Mouse (Mus musculus): ENCODE measurements around the gene Lmntd1.

Lmntd1 gene

DNA sequence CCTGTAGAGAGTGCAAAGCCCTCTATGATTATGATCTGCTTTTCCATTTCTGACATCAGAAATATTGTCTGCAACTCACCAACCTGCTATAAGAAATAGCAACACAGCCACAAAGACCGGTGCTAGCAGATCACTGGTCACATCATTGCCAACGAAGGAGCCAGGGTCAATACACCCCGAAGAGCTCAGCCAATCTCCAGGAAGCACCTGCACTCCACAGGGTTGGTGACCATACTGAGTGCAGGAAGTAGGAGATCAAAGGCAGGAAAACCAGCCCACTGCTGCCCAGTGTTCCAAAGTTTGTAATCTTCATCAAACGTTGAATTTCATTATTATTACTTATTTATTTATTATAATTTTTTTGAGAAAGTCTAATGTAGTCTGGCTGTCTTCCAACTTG, 9.5 kb downstream of the Lmntd1 start:
- DNase-seq (ENCODE audit: low read depth, low spot score): no peak

DNA sequence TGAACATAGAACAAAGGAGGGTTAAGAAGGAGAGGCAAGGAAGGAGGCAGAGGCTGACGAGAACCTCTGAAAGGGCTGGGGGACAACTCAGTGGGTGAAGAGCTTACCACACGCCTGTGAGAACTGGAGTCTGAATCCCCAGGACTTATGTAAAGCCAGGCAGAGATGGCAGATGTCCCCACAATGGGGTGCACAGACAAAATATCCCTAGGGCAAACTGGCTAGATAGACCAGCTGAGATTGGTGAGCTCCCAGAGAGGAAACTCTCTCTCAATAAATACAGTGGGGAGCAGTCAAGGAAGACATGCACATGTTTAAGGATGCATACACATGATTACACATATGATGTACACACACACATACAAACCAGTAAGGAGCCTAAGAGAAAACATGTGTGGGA, 10.0 kb downstream of the Lmntd1 start:
- no peak for DNase-seq (ENCODE audit: low read depth, low spot score)

GRCm38 (mm10) chr6:145598794-145599555, 15.1 kb downstream of the Lmntd1 start:
- no peak for DNase-seq (ENCODE audit: low read depth, low spot score)

DNA sequence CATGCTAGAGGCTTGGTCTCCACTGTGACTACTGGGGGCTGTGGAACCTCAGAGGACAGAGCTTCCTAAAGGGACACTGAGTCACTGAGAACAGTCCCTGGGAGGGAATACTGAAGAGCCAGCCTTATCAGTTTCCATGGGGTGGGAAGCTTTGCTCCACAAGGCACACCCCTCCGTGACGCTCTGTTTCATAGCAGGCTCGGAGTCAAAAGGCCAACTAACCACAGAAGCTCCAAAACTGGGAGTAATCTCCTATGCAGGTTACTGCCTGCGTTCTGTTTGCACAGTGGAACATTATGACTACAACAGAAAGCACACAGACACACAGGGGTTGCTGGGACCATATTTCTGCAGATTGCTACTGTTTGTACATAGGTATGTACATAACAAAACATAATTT, 18.2 kb downstream of the Lmntd1 start:
- no peak for DNase-seq (ENCODE audit: low read depth, low spot score)

DNA sequence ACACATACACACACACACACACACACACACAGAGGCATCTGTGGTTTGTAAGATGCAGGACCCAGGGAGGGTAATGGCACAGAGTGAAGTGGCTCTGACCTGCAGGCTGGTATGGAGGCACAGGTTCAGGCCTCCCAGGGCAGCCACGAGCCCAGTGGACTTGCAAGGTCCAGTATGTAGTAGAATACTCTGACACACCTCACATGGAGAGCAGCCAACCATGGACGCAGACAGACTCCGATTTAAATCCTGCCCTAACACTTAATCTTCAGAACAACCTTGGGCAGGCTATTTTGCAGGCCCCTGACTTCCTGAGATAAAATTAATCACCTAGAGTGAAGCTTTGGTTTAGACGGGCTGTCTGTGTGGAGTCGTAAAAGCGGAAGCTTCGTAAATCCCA, 20.1 kb downstream of the Lmntd1 start:
- no peak for DNase-seq (ENCODE audit: low read depth, low spot score)

GRCm38 (mm10) chr6:145592531-145592998, 21.6 kb downstream of the Lmntd1 start:
- no peak for DNase-seq (ENCODE audit: low read depth, low spot score)

- no peak for DNase-seq (ENCODE audit: low read depth, low spot score)
These were observed 22.1 kb downstream of the Lmntd1 start for GRCm38 (mm10) chr6:145592036-145592435.

DNA sequence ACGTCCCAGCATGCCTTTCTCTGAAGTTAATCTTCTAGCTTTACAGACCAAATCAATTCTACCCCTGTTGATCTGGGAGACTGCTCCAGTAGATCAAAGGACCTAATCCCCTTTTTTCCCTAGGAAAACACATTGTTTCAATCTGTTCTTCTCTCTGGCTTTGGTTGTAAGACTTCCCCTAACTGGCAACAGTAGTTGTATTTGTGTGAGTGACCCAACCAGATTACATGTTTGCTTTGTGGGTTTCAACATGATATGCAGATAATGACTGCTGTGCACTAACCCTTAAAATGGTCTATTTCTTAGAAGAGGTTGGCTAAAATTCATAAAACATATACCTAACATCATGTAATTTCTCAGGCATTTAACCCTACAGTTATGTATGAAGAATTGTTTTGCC, 22.5 kb downstream of the Lmntd1 start:
- DNase-seq (ENCODE audit: low read depth, low spot score): no peak

DNA sequence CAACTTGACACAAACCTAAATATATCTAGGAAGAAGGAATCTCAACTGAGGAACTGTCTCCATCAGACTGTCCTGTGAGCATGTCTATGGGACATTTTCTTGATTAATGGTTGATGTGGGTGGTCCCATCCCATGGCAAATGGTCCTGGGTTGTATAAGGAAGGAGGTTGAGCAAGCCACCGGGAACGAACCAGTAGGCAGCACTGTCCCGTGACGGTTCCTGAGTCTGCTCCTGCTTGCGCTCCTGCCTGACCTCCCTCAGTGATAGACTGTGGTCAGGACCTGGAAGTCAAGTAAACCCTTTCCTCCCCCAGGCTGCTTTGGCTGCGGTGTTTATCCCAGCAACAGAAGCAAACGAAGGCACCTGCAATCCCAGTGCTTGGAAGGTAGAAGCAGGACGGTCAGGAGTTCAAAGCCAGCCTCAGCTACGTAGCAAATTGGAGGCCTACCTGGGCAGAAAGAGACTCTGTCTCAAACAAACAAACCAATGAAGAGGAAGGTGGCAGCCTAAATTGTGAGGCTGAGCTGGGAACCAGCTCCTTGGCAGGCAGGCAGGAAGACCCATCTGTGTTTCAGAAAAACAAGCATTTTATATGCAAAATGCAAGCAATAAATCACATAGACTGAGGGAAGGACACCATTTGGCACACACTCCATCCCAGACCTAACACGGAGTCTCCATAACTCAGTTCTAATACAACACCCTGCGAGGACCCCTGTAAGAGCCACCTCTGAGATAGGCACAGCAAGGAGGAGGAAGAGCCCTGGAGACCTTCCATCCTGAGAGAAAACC, 23.4 kb downstream of the Lmntd1 start:
- DNase-seq (ENCODE audit: low read depth, low spot score): no peak

DNA sequence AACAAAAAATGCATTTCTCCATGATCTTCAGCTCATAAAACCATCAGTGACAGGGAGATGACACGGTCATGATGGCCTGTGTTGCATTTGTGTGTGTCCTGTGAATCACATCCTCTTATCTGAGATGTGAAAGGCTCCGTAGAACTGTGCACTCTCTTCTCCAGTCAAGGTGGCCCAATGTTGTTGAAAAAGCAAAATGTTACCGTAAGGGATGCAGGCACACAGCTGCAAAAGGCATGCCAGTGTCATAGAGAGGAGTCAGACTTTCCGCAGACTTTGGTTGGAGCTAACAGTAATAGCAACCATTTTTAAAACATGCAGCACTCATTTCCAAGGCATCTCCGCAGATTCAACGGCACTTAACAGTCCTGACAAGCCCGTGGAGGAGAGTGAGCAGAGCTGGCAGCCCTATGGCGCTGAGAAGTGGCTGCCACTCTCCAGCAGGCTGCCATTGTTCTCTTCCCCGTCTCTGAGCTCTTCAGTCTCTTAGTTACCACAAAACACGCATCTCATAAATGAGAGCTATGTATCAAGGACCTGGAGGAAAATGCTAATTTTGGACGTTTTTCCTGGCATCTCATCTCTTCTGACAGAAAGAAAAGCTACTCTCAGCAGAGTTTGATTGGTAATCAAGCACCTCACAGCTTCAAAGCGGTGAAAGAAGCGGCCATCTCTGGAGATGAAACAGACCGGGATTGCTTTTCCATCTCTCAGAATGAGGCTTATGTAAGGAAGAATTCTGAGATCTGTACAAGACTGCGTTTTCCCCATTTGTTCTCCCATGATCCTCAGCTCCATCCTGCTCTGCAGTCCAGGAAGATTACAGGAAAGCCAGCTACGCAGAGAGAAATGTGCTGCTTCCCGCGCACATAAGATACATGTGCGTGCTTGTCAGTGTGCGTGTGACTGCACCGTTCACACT, 28.8 kb downstream of the Lmntd1 start:
- no peak for DNase-seq (ENCODE audit: low read depth, low spot score)

GRCm38 (mm10) chr6:145581366-145582170, 32.6 kb downstream of the Lmntd1 start:
- no peak for DNase-seq (ENCODE audit: low read depth, low spot score)

DNA sequence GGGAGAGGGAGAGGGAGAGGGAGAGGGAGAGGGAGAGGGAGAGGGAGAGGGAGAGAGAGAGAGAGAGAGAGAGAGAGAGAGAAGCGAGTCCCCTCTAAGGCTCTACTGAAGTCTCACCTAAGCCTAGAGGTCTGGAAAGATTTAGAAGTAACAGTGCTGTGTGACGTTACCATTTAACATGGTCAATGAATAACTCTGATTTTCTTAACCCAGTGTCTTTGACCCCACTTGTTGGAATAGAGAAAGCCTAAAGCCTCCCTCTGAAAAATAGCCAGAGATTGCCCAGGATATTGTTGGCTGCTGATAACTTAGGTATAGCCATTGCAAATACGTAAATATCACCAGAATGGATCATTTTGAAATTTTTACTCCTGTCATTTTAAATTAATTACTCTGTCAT, 34.4 kb downstream of the Lmntd1 start:
- no peak for DNase-seq (ENCODE audit: low read depth, low spot score)

DNA sequence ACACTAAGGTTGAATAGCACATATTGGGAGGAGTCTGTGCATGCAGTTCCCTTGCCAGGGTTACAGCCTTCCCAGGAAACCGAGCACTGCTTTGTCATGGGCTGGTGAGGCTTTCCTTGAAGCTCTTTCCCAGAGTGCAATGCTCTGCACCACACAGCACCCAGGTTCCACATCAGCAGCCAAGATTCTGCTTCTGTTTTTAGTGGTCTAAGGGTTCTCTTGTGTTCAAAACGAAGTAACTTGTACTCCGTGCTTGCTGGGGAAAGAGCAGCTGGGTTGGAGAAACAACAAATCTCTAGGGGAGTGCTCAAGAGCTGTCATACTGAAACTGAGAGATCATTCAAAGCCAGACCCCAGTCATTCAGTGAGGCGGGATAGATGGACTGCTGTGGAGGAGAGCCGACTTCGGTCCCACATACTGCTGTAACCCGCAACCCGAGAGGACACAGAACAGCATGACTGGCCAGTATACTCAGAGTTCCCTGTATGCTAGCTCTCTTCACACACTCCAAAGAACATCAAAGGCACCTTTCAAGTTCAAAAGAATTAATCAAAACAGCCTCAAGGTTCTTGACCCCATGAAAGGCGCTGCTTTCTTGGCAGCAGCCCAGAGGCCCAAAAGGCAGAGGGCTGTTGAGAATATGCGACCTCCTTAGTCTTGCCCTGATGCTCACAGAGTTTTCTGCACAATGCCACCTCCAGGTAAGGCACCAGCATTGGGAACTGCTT, 35.5 kb downstream of the Lmntd1 start:
- no peak for DNase-seq (ENCODE audit: low read depth, low spot score)

DNA sequence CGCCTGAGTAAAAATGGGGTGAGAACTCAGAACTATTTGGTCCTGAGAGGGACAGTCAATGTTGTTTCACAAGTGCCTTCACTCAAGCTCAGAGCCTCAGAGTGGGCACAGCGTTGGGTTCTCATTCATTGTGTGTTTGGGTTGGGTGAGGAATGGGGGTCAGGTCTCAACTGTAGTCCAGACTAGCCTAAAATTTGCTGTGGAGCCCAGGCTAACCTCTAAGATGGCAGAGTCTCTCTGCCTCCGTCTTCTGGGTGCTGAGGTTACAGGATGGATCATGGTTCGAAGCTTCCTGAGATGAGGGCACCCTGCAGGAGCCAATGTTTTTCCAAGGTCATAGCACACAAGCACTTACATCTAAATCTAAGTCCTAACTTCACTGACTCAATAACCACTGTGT, 37.4 kb downstream of the Lmntd1 start:
- no peak for DNase-seq (ENCODE audit: low read depth, low spot score)

- DNase-seq (ENCODE audit: low read depth, low spot score): no peak
These were observed 40.7 kb downstream of the Lmntd1 start for GRCm38 (mm10) chr6:145573250-145574013.

DNA sequence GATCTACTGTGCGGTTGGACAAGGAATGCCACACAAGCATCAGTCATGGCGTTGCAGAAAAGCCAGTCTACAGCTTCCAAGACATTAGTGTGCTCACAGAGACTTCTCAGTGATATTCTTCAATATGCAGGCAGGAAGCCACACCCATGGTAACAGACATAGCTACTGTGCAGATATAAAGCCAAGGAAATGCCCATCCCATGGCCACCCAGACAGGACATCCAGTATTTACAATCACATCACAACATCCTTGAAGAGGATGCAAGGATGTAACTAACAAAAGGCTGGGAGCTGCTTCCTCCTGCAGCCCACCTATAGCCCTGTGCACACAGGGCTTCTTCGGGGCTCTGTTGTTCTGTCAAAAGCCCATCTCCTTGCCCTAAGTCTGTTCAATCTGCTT, 45.4 kb downstream of the Lmntd1 start:
- DNase-seq (ENCODE audit: low read depth, low spot score): no peak

DNA sequence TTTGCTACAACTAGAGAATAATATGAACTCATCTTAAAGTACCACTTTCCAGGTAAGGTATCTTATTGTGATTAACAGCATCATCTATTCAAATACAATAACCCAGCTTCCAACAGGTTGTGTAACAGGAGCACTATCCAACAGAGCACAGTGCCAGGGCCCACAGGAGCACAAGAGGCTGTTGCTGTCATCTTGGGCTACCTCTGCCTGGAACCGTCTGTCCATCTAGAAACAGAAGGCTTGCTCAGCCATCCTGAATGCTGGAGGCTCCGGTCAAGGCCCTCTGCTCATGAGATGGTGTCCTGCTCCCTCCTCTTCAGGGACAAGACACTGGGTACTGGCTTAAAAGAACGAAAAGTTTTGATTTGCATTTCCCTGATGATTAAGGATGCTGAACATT, 46.3 kb downstream of the Lmntd1 start:
- DNase-seq (ENCODE audit: low read depth, low spot score): no peak

GRCm38 (mm10) chr6:145567296-145567695, 46.8 kb downstream of the Lmntd1 start:
- no peak for DNase-seq (ENCODE audit: low read depth, low spot score)

DNA sequence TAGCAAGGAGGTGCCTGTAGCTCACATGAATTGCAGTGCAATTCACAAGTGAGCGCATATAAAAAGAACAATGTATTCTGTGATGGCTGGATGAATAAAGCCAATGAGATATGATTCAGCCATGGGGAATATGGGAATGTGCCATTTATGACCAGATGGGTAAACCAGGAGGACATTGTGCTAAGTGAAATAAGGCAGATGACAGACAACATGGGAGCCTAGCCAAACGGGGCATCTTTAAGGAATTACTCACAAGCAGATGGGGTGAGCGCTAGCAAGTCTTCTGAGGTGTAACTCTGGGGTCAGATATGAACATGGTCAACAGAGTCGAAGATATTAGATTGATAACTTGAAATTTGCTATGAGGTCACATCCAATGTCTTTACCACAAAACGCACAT, 48.5 kb downstream of the Lmntd1 start:
- no peak for DNase-seq (ENCODE audit: low read depth, low spot score)

- no peak for DNase-seq (ENCODE audit: low read depth, low spot score)
These were observed 49.4 kb downstream of the Lmntd1 start for GRCm38 (mm10) chr6:145564671-145565070.

Measured in retina, postnatal 7 days (tissue).